Mouse (Mus musculus) left cerebral cortex, adult 9 months (tissue): ENCODE data around the gene Gpsm1.

Source experiments
- DNase-seq, 2 experiments: peaks; one replicate each; pipeline ENCODE4 v3.0.0; 2022; ENCODE audit warnings: low spot score in 2 of 2

The Gpsm1 gene

GRCm38 (mm10) chr2:26315072-26315924, at the start of gene Gpsm1:
Gpsm1 (plus strand) TSS chr2:26315515.
- peak in 1 of 2 experiments; percentile 73 for DNase-seq

GRCm38 (mm10) chr2:26266066-26266742, 49.1 kb upstream of the Gpsm1 start:
- no peak for DNase-seq

- no peak for DNase-seq
Observed at GRCm38 (mm10) chr2:26268216-26268615, 47.1 kb upstream of the Gpsm1 start.

GRCm38 (mm10) chr2:26273611-26274010, 41.7 kb upstream of the Gpsm1 start:
- peak in 1 of 2 experiments; percentile 62 for DNase-seq

GRCm38 (mm10) chr2:26279712-26280111, 35.6 kb upstream of the Gpsm1 start:
- DNase-seq = no peak

GRCm38 (mm10) chr2:26280594-26280993, 34.7 kb upstream of the Gpsm1 start:
- no peak for DNase-seq

GRCm38 (mm10) chr2:26285804-26286203, 29.5 kb upstream of the Gpsm1 start:
- DNase-seq = no peak

- DNase-seq = no peak
Observed at GRCm38 (mm10) chr2:26286391-26286790, 28.9 kb upstream of the Gpsm1 start.

GRCm38 (mm10) chr2:26290133-26290532, 25.2 kb upstream of the Gpsm1 start:
- no peak for DNase-seq

GRCm38 (mm10) chr2:26294457-26294856, 20.9 kb upstream of the Gpsm1 start, which contains the start of gene Ccdc187:
Ccdc187 (minus strand) TSS chr2:26294557.
- DNase-seq = no peak

- DNase-seq = peak in 1 of 2 experiments; percentile 82
Observed at GRCm38 (mm10) chr2:26296606-26297195, 18.6 kb upstream of the Gpsm1 start.

GRCm38 (mm10) chr2:26298208-26298855, 17.0 kb upstream of the Gpsm1 start:
- DNase-seq = peak; percentile 67 to 80

GRCm38 (mm10) chr2:26298856-26299230, 16.5 kb upstream of the Gpsm1 start:
- peak in 1 of 2 experiments; percentile 48 for DNase-seq

GRCm38 (mm10) chr2:26299336-26299735, 16.0 kb upstream of the Gpsm1 start:
- no peak for DNase-seq

GRCm38 (mm10) chr2:26300161-26300807, 15.0 kb upstream of the Gpsm1 start:
- DNase-seq = peak in 1 of 2 experiments; percentile 21

GRCm38 (mm10) chr2:26300808-26301174, 14.5 kb upstream of the Gpsm1 start:
- DNase-seq = peak in 1 of 2 experiments; percentile 92

- DNase-seq = no peak
Observed at GRCm38 (mm10) chr2:26302005-26302503, 13.3 kb upstream of the Gpsm1 start.

- no peak for DNase-seq
Observed at GRCm38 (mm10) chr2:26304711-26305110, 10.6 kb upstream of the Gpsm1 start.

GRCm38 (mm10) chr2:26305555-26305954, 9.8 kb upstream of the Gpsm1 start:
- DNase-seq = no peak

- DNase-seq = no peak
Observed at GRCm38 (mm10) chr2:26306702-26307101, 8.6 kb upstream of the Gpsm1 start.

- DNase-seq = no peak
Observed at GRCm38 (mm10) chr2:26309739-26310138, 5.6 kb upstream of the Gpsm1 start.
